Mouse (Mus musculus) ES-E14 (cell line): ENCODE measurements at regions not wholly inside any gene's neighbourhood (a gene's known extent, or its start where the extent isn't known, plus 50 kb on each side); places are given as distances from the start of the nearest gene placed in this dataset.
A peak's percentile ranks its signal among the peaks of the same experiment; 100 is the strongest.

Experiments used
- DNase-seq: peaks from one replicate; pipeline ENCODE4 v3.0.0-alpha.2; 2013; ENCODE audit warnings: low read depth, low spot score
- H3K27ac ChIP-seq: 2 replicates; pipeline ENCODE4 v1.5.1; 2012; ENCODE audit warnings: low read depth, mild to moderate bottlenecking, low read length, moderate library complexity, mixed read lengths; ENCODE audit not compliant: poor library complexity, insufficient read depth, severe bottlenecking
- H3K36me3 ChIP-seq: 2 replicates; pipeline ENCODE4 v1.6.1; 2012; ENCODE audit warnings: mild to moderate bottlenecking, low read length, moderate library complexity, mixed read lengths; ENCODE audit not compliant: control insufficient read depth, poor library complexity, insufficient read depth, severe bottlenecking
- H3K4me1 ChIP-seq, 2 experiments: fragments of 150-350 bp in 1 of 2; sonication (generic) in 1 of 2; 2 replicates each; pipeline ENCODE4 v1.6.1; 2012; ENCODE audit warnings: low read length in 2 of 2, mild to moderate bottlenecking in 1 of 2, mixed read lengths in 1 of 2; ENCODE audit not compliant: control insufficient read depth in 2 of 2, insufficient read depth in 2 of 2, poor library complexity in 1 of 2
- H3K4me3 ChIP-seq, 2 experiments: fragments of 150-350 bp in 1 of 2; sonication (generic) in 1 of 2; 2 replicates each; pipeline ENCODE4 v1.5.1; 2012; ENCODE audit warnings: low read length in 2 of 2, low read depth in 1 of 2, mild to moderate bottlenecking in 1 of 2, mixed read lengths in 1 of 2; ENCODE audit not compliant: insufficient read depth in 1 of 2, poor library complexity in 1 of 2, severe bottlenecking in 1 of 2
- H3K9ac ChIP-seq: 2 replicates; pipeline ENCODE4 v1.6.1; 2012; ENCODE audit warnings: low read depth, mild to moderate bottlenecking, low read length, mixed read lengths; ENCODE audit not compliant: poor library complexity, insufficient read depth, severe bottlenecking
- H3K9me3 ChIP-seq: fragments of 150-350 bp; sonication (generic); 2 replicates; pipeline ENCODE4 v1.6.1; 2012; ENCODE audit warnings: low read depth, mild to moderate bottlenecking, low read length; ENCODE audit not compliant: control insufficient read depth, insufficient read depth
- CHD2 ChIP-seq: IDR thresholded peaks from 2 replicates; pipeline ENCODE4 v1.6.1; 2014; ENCODE audit warnings: mild to moderate bottlenecking, low read depth, low read length, inconsistent platforms
- HCFC1 ChIP-seq: IDR thresholded peaks from 2 replicates; pipeline ENCODE4 v1.6.1; 2012; ENCODE audit warnings: low read length, inconsistent platforms, borderline replicate concordance; ENCODE audit not compliant: insufficient read depth
- MAFK ChIP-seq: IDR thresholded peaks from 2 replicates; pipeline ENCODE4 v1.6.1; 2014; ENCODE audit warnings: mild to moderate bottlenecking, low read depth, low read length, inconsistent platforms; ENCODE audit not compliant: insufficient read depth
- ZC3H11A ChIP-seq: IDR thresholded peaks from 2 replicates; pipeline ENCODE4 v1.6.1; 2012; ENCODE audit warnings: low read depth, mild to moderate bottlenecking, inconsistent platforms, low read length, borderline replicate concordance
- ZNF384 ChIP-seq: IDR thresholded peaks from 2 replicates; pipeline ENCODE4 v1.6.1; 2012; ENCODE audit warnings: low read depth, low read length, inconsistent platforms
- in situ Hi-C, 2 experiments: fragments of 600-800 bp; cut with MboI; formaldehyde crosslinking; loops; one replicate each; pipeline ENCODE4 v1.15.1; 2025; ENCODE audit warnings: low sequenced_read_pairs in 2 of 2, inconsistent platforms in 1 of 2; ENCODE audit not compliant: unreplicated experiment in 2 of 2

GRCm38 (mm10) chr1:89297766-89298165 is 156.8 kb upstream of the Agap1 start:
- Histone ChIP-seq H3K4me1 (no peaks in the 10 kb centered on the region), H3K9ac (no peak overlapping the region), H3K9me3 (no peaks in the 10 kb centered on the region), H3K36me3 (no peaks in the 10 kb centered on the region), H3K27ac (no peak overlapping the region), H3K4me3 (no peak overlapping the region)
- TF ChIP-seq ZNF384: no peak
- no peak for TF ChIP-seq MAFK
- no peak for TF ChIP-seq HCFC1
- no peak for TF ChIP-seq CHD2
- no peak for TF ChIP-seq ZC3H11A
- no peak for DNase-seq
- in situ Hi-C loops: no loop called here

DNA sequence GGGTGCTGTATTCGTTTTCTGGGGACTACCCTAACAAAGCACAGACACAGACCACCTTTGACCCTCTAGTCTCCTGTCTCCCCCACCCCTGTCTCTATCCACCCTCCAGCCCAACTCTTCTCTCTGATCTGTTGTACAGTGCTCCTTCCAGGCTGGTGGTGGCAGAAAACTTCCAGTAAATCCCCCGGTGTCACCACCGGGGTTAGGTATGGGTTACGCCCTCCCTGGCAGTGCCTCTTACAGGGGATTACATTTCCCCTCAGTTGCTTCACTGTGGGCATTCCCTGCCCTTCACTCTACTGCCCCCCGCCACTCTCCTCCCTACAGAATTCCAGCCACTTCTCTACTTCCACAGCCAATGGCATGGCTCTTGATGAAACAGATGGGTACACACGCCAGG is 153.5 kb upstream of the Agap1 start:
- in situ Hi-C loops: no loop called here
- no peak for TF ChIP-seq HCFC1
- TF ChIP-seq CHD2: no peak
- TF ChIP-seq ZNF384: no peak
- TF ChIP-seq ZC3H11A: no peak
- no peak for TF ChIP-seq MAFK
- Histone ChIP-seq H3K4me1 (no peaks in the 10 kb centered on the region), H3K4me3 (no peak overlapping the region), H3K9ac (no peak overlapping the region), H3K9me3 (no peaks in the 10 kb centered on the region), H3K36me3 (no peaks in the 10 kb centered on the region), H3K27ac (no peak overlapping the region)
- DNase-seq: no peak

GRCm38 (mm10) chr1:89302368-89302951 is 152.1 kb upstream of the Agap1 start:
- no peak for DNase-seq
- TF ChIP-seq HCFC1 (no peak), ZNF384 (no peak), CHD2 (no peak), ZC3H11A (no peak), MAFK (no peak)
- no peaks in the 10 kb centered on the region for H3K36me3 ChIP-seq
- in situ Hi-C loops: no loop called here
- H3K9me3 ChIP-seq: no peaks in the 10 kb centered on the region
- H3K4me1 ChIP-seq: no peaks in the 10 kb centered on the region
- no peak overlapping the region for H3K27ac ChIP-seq
- H3K4me3 ChIP-seq: peak overlapping the region; percentile 5 to 21; a peak in 1 of 4 replicates
- no peak overlapping the region for H3K9ac ChIP-seq

DNA sequence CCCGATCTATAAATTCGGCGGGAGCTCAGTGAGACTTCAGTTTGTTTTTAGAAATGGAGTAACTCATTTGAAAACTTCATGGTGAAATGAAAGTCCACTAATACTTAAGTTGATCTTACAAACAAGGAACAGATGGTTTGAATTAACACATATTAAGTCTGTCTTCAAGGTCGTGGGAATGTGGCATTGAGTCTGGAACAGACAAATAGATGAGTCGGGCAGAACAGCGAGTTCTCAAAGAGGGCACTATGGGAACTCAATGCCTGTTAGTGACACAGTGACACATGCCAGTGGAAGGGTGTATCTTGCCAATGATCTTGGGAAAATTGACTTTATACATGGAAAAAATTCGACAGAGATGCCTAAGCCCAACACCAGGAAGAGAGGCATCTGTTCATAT is 149.4 kb upstream of the Agap1 start:
- Histone ChIP-seq H3K36me3 (no peaks in the 10 kb centered on the region), H3K27ac (no peak overlapping the region), H3K9ac (no peak overlapping the region), H3K4me3 (no peak overlapping the region), H3K9me3 (no peaks in the 10 kb centered on the region), H3K4me1 (no peaks in the 10 kb centered on the region)
- no peak for DNase-seq
- TF ChIP-seq ZC3H11A (no peak), MAFK (no peak), ZNF384 (no peak), HCFC1 (no peak), CHD2 (no peak)
- in situ Hi-C loops: no loop called here

DNA sequence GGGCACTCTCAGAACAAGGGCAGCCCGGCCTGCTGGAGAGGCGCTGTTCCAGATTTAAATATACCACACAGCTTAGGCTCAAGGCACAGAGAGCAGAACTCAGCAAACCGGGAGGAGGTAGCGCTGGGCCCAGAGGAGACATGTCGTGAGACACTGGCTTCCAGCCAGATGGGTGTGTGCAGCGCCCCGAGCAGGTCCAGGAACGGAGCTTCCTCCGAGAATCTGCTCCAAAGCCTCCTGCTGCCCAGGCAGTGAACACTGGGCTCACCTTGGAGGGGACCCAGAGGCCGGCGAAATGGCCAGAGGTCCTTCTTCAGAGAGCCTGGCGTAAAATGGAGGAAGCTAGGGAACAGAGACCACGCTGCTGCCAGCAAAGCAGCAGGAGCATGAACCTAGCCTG is 145.8 kb upstream of the Agap1 start:
- no peak overlapping the region for H3K4me3 ChIP-seq
- no peaks in the 10 kb centered on the region for H3K4me1 ChIP-seq
- DNase-seq: no peak
- no peaks in the 10 kb centered on the region for H3K36me3 ChIP-seq
- H3K27ac ChIP-seq: no peak overlapping the region
- no peak overlapping the region for H3K9ac ChIP-seq
- TF ChIP-seq HCFC1: no peak
- no peak for TF ChIP-seq ZC3H11A
- TF ChIP-seq MAFK: no peak
- no peaks in the 10 kb centered on the region for H3K9me3 ChIP-seq
- in situ Hi-C loops: no loop called here
